Mouse (Mus musculus) mammary gland, adult 2 months (tissue): ENCODE data around the gene Rhox8. TPM values are rescaled to one million over a fixed set of nuclear protein-coding genes. Genes with fewer than 3 reads are reported as not detected.

ENCODE experiments used
- polyA plus RNA-seq: library from polyadenylated mRNA; depleted of rRNA; stranded (reverse); fragments of >200 nt; gene quantifications from 2 replicates; pipeline ENCODE4 v1.2.3, GENCODE M21; 2012; ENCODE audit warnings: low replicate concordance; rRNA removed

Rhox8 gene
- polyA plus RNA-seq, result not detected in 2 replicates

GRCm38 (mm10) chrX:37878844-37879243 lies at the start of gene Rhox8:
Gene Rhox8, minus strand, starts transcription at chrX:37878944.

GRCm38 (mm10) chrX:37901670-37902069 lies 22.9 kb upstream of the Rhox8 start, which contains the start of gene Rhox9:
Gene Rhox9, minus strand, starts transcription at chrX:37901770.

DNA sequence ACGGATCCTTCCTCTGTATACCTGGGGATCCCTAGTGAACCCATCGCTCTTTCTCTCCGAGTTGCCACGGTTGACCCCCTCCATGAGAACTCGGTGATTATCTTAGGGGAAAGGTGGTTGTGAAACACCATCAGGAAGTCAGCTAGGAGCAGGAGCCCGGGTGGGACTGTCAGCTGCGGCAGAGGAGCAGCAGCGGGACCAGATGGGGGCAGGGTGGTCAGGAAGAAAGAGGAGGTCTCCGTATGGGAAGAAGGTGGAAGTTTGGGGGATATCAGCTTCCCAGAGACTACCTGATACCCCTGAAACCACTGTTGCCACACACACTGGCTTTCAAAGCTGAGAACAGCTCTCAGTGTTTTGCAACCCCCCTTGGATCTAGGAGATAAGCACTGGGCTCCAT lies 18.4 kb upstream of the Rhox8 start, which contains the start of gene Rhox7b:
Gene Rhox7b (minus strand): TSS at position 101 of the 400 bp plus-strand sequence.

GRCm38 (mm10) chrX:37831386-37831785 lies 47.4 kb downstream of the Rhox8 start, which contains the start of gene Rhox7a:
Gene Rhox7a, plus strand, starts transcription at chrX:37831686.

GRCm38 (mm10) chrX:37826610-37827009 lies 52.1 kb downstream of the Rhox8 start, which contains the start of gene Rhox6:
Gene Rhox6, plus strand, starts transcription at chrX:37826910.

Other genes with a start within 250 kb of the Rhox8 start
- gene Rhox2g, start 235.5 kb downstream of the Rhox8 start, polyA plus RNA-seq, result not detected in 2 replicates
- gene Rhox4g, start 227.6 kb downstream of the Rhox8 start, polyA plus RNA-seq, result not detected in 2 replicates
- not detected in 2 replicates for gene Rhox3h, start 210.2 kb downstream of the Rhox8 start, polyA plus RNA-seq
- not detected in 2 replicates for gene Rhox2h, start 205.7 kb downstream of the Rhox8 start, polyA plus RNA-seq
- not detected in 2 replicates for gene Rhox5, start 74.1 kb downstream of the Rhox8 start, polyA plus RNA-seq
- gene Rhox6, start 52.0 kb downstream of the Rhox8 start, polyA plus RNA-seq, result not detected in 2 replicates
- not detected in 2 replicates for gene Rhox7a, start 47.3 kb downstream of the Rhox8 start, polyA plus RNA-seq
- not detected in 2 replicates for gene Rhox7b, start 18.3 kb upstream of the Rhox8 start, polyA plus RNA-seq
- not detected in 2 replicates for gene Rhox9, start 22.8 kb upstream of the Rhox8 start, polyA plus RNA-seq
- not detected in 2 replicates for gene Btg1-ps1, start 139.9 kb upstream of the Rhox8 start, polyA plus RNA-seq
- not detected in 2 replicates for gene Btg1-ps2, start 164.2 kb upstream of the Rhox8 start, polyA plus RNA-seq
- gene Rhox10, start 187.5 kb upstream of the Rhox8 start, polyA plus RNA-seq, result not detected in 2 replicates
- gene Rhox11, start 206.2 kb upstream of the Rhox8 start, polyA plus RNA-seq, result not detected in 2 replicates
- gene Rhox12, start 232.0 kb upstream of the Rhox8 start, polyA plus RNA-seq, result not detected in 2 replicates
- not detected in 2 replicates for gene Rhox13, start 242.3 kb upstream of the Rhox8 start, polyA plus RNA-seq